28 mouse cellular contexts compared by ENCODE assay signal in genomic region chr3:159831535-159831934, GRCm38 (mm10).
"Had no signal": no experiment of that assay in that cellular context is flagged by ENCODE, and none has a peak within 500 bp of the region (broad histone marks: within the 10 kb centered on the region; RNA-seq: fewer than 3 reads in every experiment).

No protein-coding gene starts in this region.

- H3K27me3 ChIP-seq: heart, embryonic 13.5 days; heart, embryonic 15.5 days; hindbrain, embryonic 13.5 days; hindbrain, embryonic 15.5 days; kidney, embryonic 15.5 days; limb, embryonic 12.5 days; liver, embryonic 13.5 days had no signal

- H3K4me2 ChIP-seq: heart, embryonic 11.5 days; heart, embryonic 13.5 days; heart, embryonic 15.5 days; hindbrain, embryonic 13.5 days; hindbrain, embryonic 15.5 days; kidney, embryonic 15.5 days; limb, embryonic 12.5 days; liver, embryonic 11.5 days; liver, embryonic 13.5 days had no signal

- H3K4me1 ChIP-seq: heart, embryonic 13.5 days; heart, embryonic 15.5 days; hindbrain, embryonic 13.5 days; hindbrain, embryonic 15.5 days; kidney, embryonic 15.5 days; liver, embryonic 13.5 days had no signal

- H3K4me3 ChIP-seq: gastrocnemius, adult 2 months; heart, adult 2 months; heart, embryonic 13.5 days; heart, embryonic 15.5 days; hindbrain, embryonic 13.5 days; hindbrain, embryonic 15.5 days; kidney, embryonic 15.5 days; layer of hippocampus, adult 2 months; left cerebral cortex, adult 2 months; limb, embryonic 10.5 days; limb, embryonic 12.5 days; liver, embryonic 13.5 days had no signal

- H3K36me3 ChIP-seq: heart, embryonic 13.5 days; heart, embryonic 15.5 days; hindbrain, embryonic 13.5 days; hindbrain, embryonic 15.5 days; kidney, embryonic 15.5 days; limb, embryonic 10.5 days; limb, embryonic 12.5 days; liver, embryonic 13.5 days had no signal

- H3K9me3 ChIP-seq: hindbrain, embryonic 15.5 days; kidney, embryonic 15.5 days; limb, embryonic 10.5 days; limb, embryonic 12.5 days; liver, embryonic 13.5 days had no signal

- ATAC-seq: hindbrain, postnatal 0 days; intestine, embryonic 16.5 days had no signal

- H3K9ac ChIP-seq: heart, embryonic 13.5 days; heart, embryonic 15.5 days; hindbrain, embryonic 13.5 days; hindbrain, embryonic 15.5 days; kidney, embryonic 15.5 days; limb, embryonic 12.5 days; liver, embryonic 13.5 days had no signal

- DNase-seq: gastrocnemius, adult 2 months; gastrocnemius, postnatal 10 days; gastrocnemius, postnatal 36 days; heart, adult 11 months; heart, adult 2 months; heart, postnatal 14 days; heart, postnatal 36 days; kidney, adult 11 months; kidney, adult 2 months; kidney, adult 9 months; kidney, postnatal 10 days; kidney, postnatal 25 days; kidney, postnatal 4 days; liver; liver, embryonic 13.5 days had no signal

- H3K27ac ChIP-seq: gastrocnemius, adult 2 months; heart, adult 2 months; heart, embryonic 13.5 days; heart, embryonic 15.5 days; hindbrain, embryonic 13.5 days; hindbrain, embryonic 15.5 days; hindbrain, postnatal 0 days; kidney, embryonic 15.5 days; layer of hippocampus, adult 2 months; left cerebral cortex, adult 2 months; limb, embryonic 10.5 days; limb, embryonic 12.5 days; liver, embryonic 13.5 days had no signal
